Mouse (Mus musculus) NIH3T3 (cell line): ENCODE measurements around the gene Kazn.

ENCODE experiments used
- DNase-seq: peaks from one replicate; pipeline ENCODE4 v3.0.0-alpha.2; 2012; ENCODE audit warnings: low read depth

Gene Kazn

GRCm38 (mm10) chr4:142242164-142242563, 3.0 kb upstream of the Kazn start:
- no peak for DNase-seq

- no peak for DNase-seq
Observed at GRCm38 (mm10) chr4:142240874-142241273, 1.7 kb upstream of the Kazn start.

- no peak for DNase-seq
Observed at GRCm38 (mm10) chr4:142238486-142239239, 538 bp downstream of the Kazn start.

- no peak for DNase-seq
Observed at GRCm38 (mm10) chr4:142238041-142238440, 1.2 kb downstream of the Kazn start.

GRCm38 (mm10) chr4:142236681-142237080, 2.5 kb downstream of the Kazn start:
- no peak for DNase-seq

- DNase-seq: no peak
Observed at GRCm38 (mm10) chr4:142235426-142235825, 3.8 kb downstream of the Kazn start.

GRCm38 (mm10) chr4:142234828-142235227, 4.4 kb downstream of the Kazn start:
- no peak for DNase-seq

- no peak for DNase-seq
Observed at GRCm38 (mm10) chr4:142228821-142229575, 10.2 kb downstream of the Kazn start.

- no peak for DNase-seq
Observed at GRCm38 (mm10) chr4:142223898-142224645, 15.1 kb downstream of the Kazn start.

GRCm38 (mm10) chr4:142222385-142222784, 16.8 kb downstream of the Kazn start:
- DNase-seq: no peak

GRCm38 (mm10) chr4:142221757-142222072, 17.5 kb downstream of the Kazn start:
- no peak for DNase-seq

- DNase-seq: no peak
Observed at GRCm38 (mm10) chr4:142221025-142221756, 18.0 kb downstream of the Kazn start.

GRCm38 (mm10) chr4:142218997-142219396, 20.2 kb downstream of the Kazn start:
- DNase-seq: no peak

GRCm38 (mm10) chr4:142217048-142217447, 22.2 kb downstream of the Kazn start:
- DNase-seq: no peak

GRCm38 (mm10) chr4:142215760-142216159, 23.4 kb downstream of the Kazn start:
- no peak for DNase-seq

GRCm38 (mm10) chr4:142214532-142214931, 24.7 kb downstream of the Kazn start:
- DNase-seq: no peak

- DNase-seq: no peak
Observed at GRCm38 (mm10) chr4:142212425-142212824, 26.8 kb downstream of the Kazn start.

GRCm38 (mm10) chr4:142209884-142210283, 29.3 kb downstream of the Kazn start:
- no peak for DNase-seq

GRCm38 (mm10) chr4:142209476-142209875, 29.7 kb downstream of the Kazn start:
- DNase-seq: no peak

- DNase-seq: no peak
Observed at GRCm38 (mm10) chr4:142205693-142206092, 33.5 kb downstream of the Kazn start.

- DNase-seq: no peak
Observed at GRCm38 (mm10) chr4:142196626-142197025, 42.6 kb downstream of the Kazn start.

- no peak for DNase-seq
Observed at GRCm38 (mm10) chr4:142193780-142194179, 45.4 kb downstream of the Kazn start.
